Mouse (Mus musculus): Measurements from ENCODE around the gene Midn. TPM values are rescaled to one million over a fixed set of nuclear protein-coding genes. Genes with fewer than 3 reads are reported as not detected.
A peak's percentile ranks its signal among the peaks of the same experiment; 100 is the strongest.

The Midn gene
- polyA plus RNA-seq, 1 experiment from 2014 or later = 18.6 TPM

GRCm38 (mm10) chr10:80171252-80171651 lies 23.2 kb downstream of the Midn start:
- Histone ChIP-seq H3K4me3 (replicated peaks; ENCODE audit: low read depth, low read length) (no peak overlapping the region), H3K36me3 (ENCODE audit: insufficient read depth, low read length) (peaks cover 29% of the 10 kb centered on the region), H3K9me3 (replicated peaks; ENCODE audit: low read length) (no peaks in the 10 kb centered on the region), H3K4me2 (ENCODE audit: low read length) (no peak overlapping the region), H3K9ac (ENCODE audit: low read depth, low read length) (no peak overlapping the region), H3K4me1 (replicated peaks; ENCODE audit: insufficient read depth, low read length) (peaks cover 24% of the 10 kb centered on the region), H3K27me3 (ENCODE audit: insufficient read depth, low read length) (no peaks in the 10 kb centered on the region), H3K27ac (no peak overlapping the region)
- no peak for ATAC-seq (replicated peaks; ENCODE audit: low FRiP score, low read depth)
- no peak for TF ChIP-seq CTCF (IDR thresholded peaks at IDR 0.05; ENCODE audit: low read depth)
- no peak for DNase-seq (ENCODE audit: low spot score)
- WGBS = 86% methylated on average over 15 of the region's 15 CpGs

DNA sequence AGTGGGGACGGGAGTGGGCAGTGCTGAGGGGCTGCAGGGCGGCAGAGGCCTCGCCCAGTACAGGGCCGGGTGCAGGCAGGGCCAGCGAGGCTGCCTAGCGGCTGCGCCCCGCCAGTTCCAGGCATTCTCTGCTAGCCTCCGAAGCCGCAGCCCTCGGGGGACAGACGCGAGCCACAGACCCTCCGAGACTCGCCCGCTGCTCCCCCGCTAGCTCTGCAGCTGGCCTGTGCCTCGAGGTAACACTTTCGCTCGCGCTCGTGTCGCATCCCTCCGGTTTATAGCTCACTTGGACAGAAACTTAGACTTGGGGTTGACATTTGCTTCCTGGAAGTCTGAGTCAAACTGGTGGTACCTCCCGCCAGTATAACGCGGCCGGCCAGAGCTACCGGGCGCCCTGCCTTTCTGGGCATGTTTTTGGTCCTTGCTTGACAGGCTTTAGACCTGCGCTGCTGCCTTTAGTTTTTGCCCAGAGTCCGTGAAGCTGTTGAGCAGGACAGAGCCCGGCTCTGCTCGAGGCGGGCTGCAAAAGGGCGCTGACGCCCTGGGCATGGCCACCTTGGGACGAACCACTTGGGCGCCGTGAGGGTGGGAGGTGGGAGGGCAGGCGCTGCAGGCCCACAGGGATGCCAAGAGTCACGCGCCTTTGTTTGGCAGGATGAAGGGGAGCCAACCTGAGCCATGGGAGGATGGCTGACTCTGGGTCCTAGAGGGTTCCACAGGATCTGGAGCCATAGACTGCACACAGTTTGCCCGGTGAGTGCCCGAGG lies 23.9 kb downstream of the Midn start:
- H3K36me3 ChIP-seq (ENCODE audit: insufficient read depth, low read length) = peaks cover 29% of the 10 kb centered on the region
- WGBS = 77% methylated on average over 45 of the region's 45 CpGs
- DNase-seq (ENCODE audit: low spot score) = no peak
- ATAC-seq (replicated peaks; ENCODE audit: low FRiP score, low read depth) = no peak
- H3K4me2 ChIP-seq (ENCODE audit: low read length) = peak overlapping the region; percentile 73; the same call in 1 of the 2 replicates
- H3K9me3 ChIP-seq (replicated peaks; ENCODE audit: low read length) = no peaks in the 10 kb centered on the region
- no peak overlapping the region for H3K4me3 ChIP-seq (replicated peaks; ENCODE audit: low read depth, low read length)
- peak overlapping the region; percentile 87 for H3K27ac ChIP-seq
- 0 out of 2 replicates have a peak overlapping the region, but pooled peaks have one; percentile 5 for H3K9ac ChIP-seq (ENCODE audit: low read depth, low read length)
- TF ChIP-seq CTCF (IDR thresholded peaks at IDR 0.05; ENCODE audit: low read depth) = no peak
- H3K27me3 ChIP-seq (ENCODE audit: insufficient read depth, low read length) = no peaks in the 10 kb centered on the region
- H3K4me1 ChIP-seq (replicated peaks; ENCODE audit: insufficient read depth, low read length) = peaks cover 18% of the 10 kb centered on the region

GRCm38 (mm10) chr10:80172527-80173292 lies 24.6 kb downstream of the Midn start, which contains the start of gene 1600002K03Rik:
Gene 1600002K03Rik (plus strand): TSS chr10:80172944.
- WGBS = 8% methylated on average over 35 of the region's 35 CpGs
- DNase-seq (ENCODE audit: low spot score) = peak; percentile 94

GRCm38 (mm10) chr10:80173358-80173757 lies 25.3 kb downstream of the Midn start:
- TF ChIP-seq CTCF (IDR thresholded peaks at IDR 0.05; ENCODE audit: low read depth) = no peak
- H3K36me3 ChIP-seq (ENCODE audit: insufficient read depth, low read length) = peaks cover 29% of the 10 kb centered on the region
- H3K9ac ChIP-seq (ENCODE audit: low read depth, low read length) = 0 out of 2 replicates have a peak overlapping the region, but pooled peaks have one; percentile 57
- H3K4me3 ChIP-seq (replicated peaks; ENCODE audit: low read depth, low read length) = peak overlapping the region; percentile 46
- DNase-seq (ENCODE audit: low spot score) = no peak
- ATAC-seq (replicated peaks; ENCODE audit: low FRiP score, low read depth) = no peak
- no peaks in the 10 kb centered on the region for H3K27me3 ChIP-seq (ENCODE audit: insufficient read depth, low read length)
- 8% methylated on average over 11 of the region's 11 CpGs for WGBS
- peak overlapping the region; percentile 73 for H3K4me2 ChIP-seq (ENCODE audit: low read length)
- H3K4me1 ChIP-seq (replicated peaks; ENCODE audit: insufficient read depth, low read length) = peaks cover 16% of the 10 kb centered on the region
- peak overlapping the region; percentile 87; the same call in 1 of the 2 replicates for H3K27ac ChIP-seq
- no peaks in the 10 kb centered on the region for H3K9me3 ChIP-seq (replicated peaks; ENCODE audit: low read length)

More at GRCm38 (mm10) chr10:80172527-80173292, 24.6 kb downstream of the Midn start, which contains the start of gene 1600002K03Rik:
- TF ChIP-seq CTCF (IDR thresholded peaks at IDR 0.05; ENCODE audit: low read depth) = no peak
- ATAC-seq (replicated peaks; ENCODE audit: low FRiP score, low read depth) = peak; percentile 36
- H3K27ac ChIP-seq = peak within 1 kb of the TSS; percentile 87
- H3K4me1 ChIP-seq (replicated peaks; ENCODE audit: insufficient read depth, low read length) = peaks cover 16% of the 10 kb centered on the region
- no peaks in the 10 kb centered on the region for H3K9me3 ChIP-seq (replicated peaks; ENCODE audit: low read length)
- H3K4me3 ChIP-seq (replicated peaks; ENCODE audit: low read depth, low read length) = peak within 1 kb of the TSS; percentile 46
- H3K9ac ChIP-seq (ENCODE audit: low read depth, low read length) = peak within 1 kb of the TSS; percentile 57; the same call in 1 of the 2 replicates
- no peaks in the 10 kb centered on the region for H3K27me3 ChIP-seq (ENCODE audit: insufficient read depth, low read length)
- peak within 1 kb of the TSS; percentile 73 for H3K4me2 ChIP-seq (ENCODE audit: low read length)
- H3K36me3 ChIP-seq (ENCODE audit: insufficient read depth, low read length) = peaks cover 29% of the 10 kb centered on the region

DNA sequence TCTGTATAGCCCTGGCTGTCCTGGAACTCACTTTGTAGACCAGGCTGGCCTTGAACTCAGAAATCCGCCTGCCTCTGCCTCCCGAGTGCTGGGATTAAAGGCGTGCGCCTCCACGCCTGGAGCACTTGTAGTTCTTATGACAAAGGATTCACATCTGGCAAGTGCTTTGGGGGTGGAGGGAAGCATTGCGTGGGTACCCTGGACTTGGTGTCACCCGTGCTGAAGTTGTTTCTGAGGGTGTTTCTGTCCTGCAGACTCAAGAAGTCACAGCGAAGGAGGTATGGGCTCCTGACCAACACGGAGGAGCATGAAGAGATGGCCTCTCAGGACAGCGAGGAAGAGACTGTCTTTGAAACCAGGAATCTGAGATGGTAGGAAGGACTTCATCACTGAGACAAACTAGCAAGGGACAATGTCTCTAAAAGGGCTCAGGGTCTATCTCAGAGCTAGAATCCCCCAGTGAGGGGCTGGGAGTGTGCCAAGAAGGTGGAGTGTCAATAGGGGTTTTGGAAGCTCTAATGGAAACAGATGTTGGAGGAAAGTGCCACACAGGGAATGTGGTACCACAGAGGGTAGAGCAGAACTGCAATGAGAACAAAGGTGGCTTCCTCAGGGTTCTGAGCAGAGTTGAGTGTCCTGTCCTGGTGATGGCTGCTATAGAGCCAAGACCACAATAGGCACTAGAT lies 26.0 kb downstream of the Midn start:
- no peaks in the 10 kb centered on the region for H3K9me3 ChIP-seq (replicated peaks; ENCODE audit: low read length)
- peaks cover 9% of the 10 kb centered on the region for H3K4me1 ChIP-seq (replicated peaks; ENCODE audit: insufficient read depth, low read length)
- H3K9ac ChIP-seq (ENCODE audit: low read depth, low read length) = no peak overlapping the region
- ATAC-seq (replicated peaks; ENCODE audit: low FRiP score, low read depth) (no peak), DNase-seq (ENCODE audit: low spot score) (no peak)
- TF ChIP-seq CTCF (IDR thresholded peaks at IDR 0.05; ENCODE audit: low read depth) = no peak
- peaks cover 29% of the 10 kb centered on the region for H3K36me3 ChIP-seq (ENCODE audit: insufficient read depth, low read length)
- H3K4me3 ChIP-seq (replicated peaks; ENCODE audit: low read depth, low read length) = no peak overlapping the region
- WGBS = 90% methylated on average over 10 of the region's 10 CpGs
- no peak overlapping the region for H3K4me2 ChIP-seq (ENCODE audit: low read length)
- no peak overlapping the region for H3K27ac ChIP-seq
- no peaks in the 10 kb centered on the region for H3K27me3 ChIP-seq (ENCODE audit: insufficient read depth, low read length)

DNA sequence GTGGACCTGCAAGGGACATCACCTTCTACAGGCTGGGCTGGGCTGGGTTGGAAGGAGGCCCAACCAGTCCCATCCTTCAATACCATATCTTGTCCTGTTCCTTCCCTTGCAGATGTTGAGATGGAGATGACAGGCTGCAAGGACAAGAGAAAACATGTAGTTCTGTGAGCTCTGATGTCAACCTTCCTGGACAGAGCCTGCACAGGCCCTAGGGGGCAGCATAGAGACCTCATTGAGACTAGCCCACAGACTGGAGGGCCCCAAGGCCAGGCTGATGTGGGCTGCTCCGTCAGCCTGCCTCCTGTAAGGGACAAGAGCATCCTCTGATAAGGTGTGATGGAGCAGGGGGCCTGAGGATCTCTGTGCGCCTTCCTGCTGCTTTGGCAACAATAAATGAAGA lies 26.6 kb downstream of the Midn start:
- ATAC-seq (replicated peaks; ENCODE audit: low FRiP score, low read depth) (no peak), DNase-seq (ENCODE audit: low spot score) (no peak)
- TF ChIP-seq CTCF (IDR thresholded peaks at IDR 0.05; ENCODE audit: low read depth) = peak; percentile 62
- no peak overlapping the region for H3K4me2 ChIP-seq (ENCODE audit: low read length)
- no peaks in the 10 kb centered on the region for H3K27me3 ChIP-seq (ENCODE audit: insufficient read depth, low read length)
- H3K9ac ChIP-seq (ENCODE audit: low read depth, low read length) = no peak overlapping the region
- no peaks in the 10 kb centered on the region for H3K9me3 ChIP-seq (replicated peaks; ENCODE audit: low read length)
- 66% methylated on average over 2 of the region's 2 CpGs for WGBS
- peaks cover 6% of the 10 kb centered on the region; the same call in 1 of the 2 replicates for H3K4me1 ChIP-seq (replicated peaks; ENCODE audit: insufficient read depth, low read length)
- H3K27ac ChIP-seq = no peak overlapping the region
- H3K36me3 ChIP-seq (ENCODE audit: insufficient read depth, low read length) = peaks cover 24% of the 10 kb centered on the region
- no peak overlapping the region for H3K4me3 ChIP-seq (replicated peaks; ENCODE audit: low read depth, low read length)

Measured in kidney, postnatal 0 days (tissue).